Mouse (Mus musculus) gastrocnemius, postnatal 14 days (tissue): ENCODE results near the gene Tbc1d1. TPM values are rescaled to one million over a fixed set of nuclear protein-coding genes. Genes with fewer than 3 reads are reported as not detected.

Experiments used
- DNase-seq: peaks from one replicate; pipeline ENCODE4 v3.0.0; 2021; ENCODE audit warnings: mixed read lengths
- intact Hi-C: fragments of 180-260 bp; cut with DNase I; formaldehyde crosslinking; loops from one replicate; pipeline ENCODE4 v1.15.1; 2025; ENCODE audit warnings: low total_unique reads
- total RNA-seq, 2 experiments: library from RNA; stranded (reverse); gene quantifications; 2 replicates each; pipeline ENCODE4 v1.2.3; 2021

Tbc1d1 gene
- total RNA-seq, 2 experiments from 2014 or later = 29.9 to 39.6 TPM

GRCm38 (mm10) chr5:64254988-64255387, 98.9 kb downstream of the Tbc1d1 start:
- no peak for DNase-seq
- intact Hi-C loops = no loop called here

- intact Hi-C loops = no loop called here
- no peak for DNase-seq
Observed at GRCm38 (mm10) chr5:64263348-64263747, 107.2 kb downstream of the Tbc1d1 start.

- DNase-seq = no peak
- intact Hi-C loops = no loop called here
Observed at GRCm38 (mm10) chr5:64263898-64264478, 107.9 kb downstream of the Tbc1d1 start.

- DNase-seq = no peak
- intact Hi-C loops = no loop called here
Observed at GRCm38 (mm10) chr5:64265145-64265544, 109.0 kb downstream of the Tbc1d1 start.

- DNase-seq = no peak
- intact Hi-C loops = no loop called here
Observed at GRCm38 (mm10) chr5:64265906-64266305, 109.8 kb downstream of the Tbc1d1 start.

- no peak for DNase-seq
- intact Hi-C loops = no loop called here
Observed at GRCm38 (mm10) chr5:64266534-64266933, 110.4 kb downstream of the Tbc1d1 start.

- intact Hi-C loops = no loop called here
- no peak for DNase-seq
Observed at GRCm38 (mm10) chr5:64267279-64267678, 111.2 kb downstream of the Tbc1d1 start.

GRCm38 (mm10) chr5:64269669-64270068, 113.6 kb downstream of the Tbc1d1 start:
- intact Hi-C loops = loop anchor here (5.0 to 10.0 kb wide), 3 partner anchors 67 to 365 kb away; no protein-coding TSS in a partner anchor
- no peak for DNase-seq

GRCm38 (mm10) chr5:64273517-64273916, 117.4 kb downstream of the Tbc1d1 start:
- DNase-seq = no peak
- intact Hi-C loops = loop anchor here (5.0 to 10.0 kb wide), 3 partner anchors 71 to 369 kb away; no protein-coding TSS in a partner anchor

- DNase-seq = no peak
- intact Hi-C loops = loop anchor here (5.0 to 10.0 kb wide), 3 partner anchors 72 to 369 kb away; no protein-coding TSS in a partner anchor
Observed at GRCm38 (mm10) chr5:64274296-64274695, 118.2 kb downstream of the Tbc1d1 start.

- intact Hi-C loops = loop anchor here (5.0 to 10.0 kb wide), 3 partner anchors 73 to 370 kb away; no protein-coding TSS in a partner anchor
- peak; percentile 47 for DNase-seq
Observed at GRCm38 (mm10) chr5:64274738-64275451, 118.8 kb downstream of the Tbc1d1 start.

GRCm38 (mm10) chr5:64277646-64278191, 121.6 kb downstream of the Tbc1d1 start:
- intact Hi-C loops = loop anchor here (10.0 kb wide), 2 partner anchors 143 to 373 kb away; no protein-coding TSS in a partner anchor
- DNase-seq = no peak

- no peak for DNase-seq
- intact Hi-C loops = loop anchor here (10.0 kb wide), 3 partner anchors 145 to 585 kb away; no protein-coding TSS in a partner anchor
Observed at GRCm38 (mm10) chr5:64279668-64280067, 123.6 kb downstream of the Tbc1d1 start.

GRCm38 (mm10) chr5:64280191-64280590, 124.1 kb downstream of the Tbc1d1 start:
- no peak for DNase-seq
- intact Hi-C loops = loop anchor here (10.0 kb wide), 1 partner anchor 585 kb away; no protein-coding TSS in a partner anchor

- no peak for DNase-seq
- intact Hi-C loops = loop anchor here (10.0 kb wide), 1 partner anchor 584 kb away; no protein-coding TSS in a partner anchor
Observed at GRCm38 (mm10) chr5:64280613-64281012, 124.5 kb downstream of the Tbc1d1 start.

GRCm38 (mm10) chr5:64281674-64282073, 125.6 kb downstream of the Tbc1d1 start:
- DNase-seq = no peak
- intact Hi-C loops = loop anchor here (10.0 kb wide), 1 partner anchor 583 kb away; no protein-coding TSS in a partner anchor

GRCm38 (mm10) chr5:64282594-64282993, 126.5 kb downstream of the Tbc1d1 start:
- peak; percentile 65 for DNase-seq
- intact Hi-C loops = loop anchor here (10.0 kb wide), 1 partner anchor 582 kb away; no protein-coding TSS in a partner anchor

GRCm38 (mm10) chr5:64285289-64285688, 129.2 kb downstream of the Tbc1d1 start:
- intact Hi-C loops = loop anchor here (10.0 kb wide), 1 partner anchor 580 kb away; no protein-coding TSS in a partner anchor

GRCm38 (mm10) chr5:64285851-64286250, 129.7 kb downstream of the Tbc1d1 start:
- DNase-seq = no peak
- intact Hi-C loops = loop anchor here (10.0 kb wide), 1 partner anchor 579 kb away; no protein-coding TSS in a partner anchor

More at GRCm38 (mm10) chr5:64285289-64285688, 129.2 kb downstream of the Tbc1d1 start:
- DNase-seq = no peak

GRCm38 (mm10) chr5:64287287-64287686, 131.2 kb downstream of the Tbc1d1 start:
- intact Hi-C loops = loop anchor here (10.0 kb wide), 1 partner anchor 578 kb away; no protein-coding TSS in a partner anchor
- no peak for DNase-seq
